Mouse (Mus musculus) thymus, postnatal 36 days (tissue): ENCODE data around the gene Ssc5d.

ENCODE experiments used
- DNase-seq, 2 experiments: peaks; one replicate each; pipeline ENCODE4 v3.0.0; 2022; ENCODE audit warnings: mixed read lengths in 2 of 2

The Ssc5d gene

GRCm38 (mm10) chr7:4920496-4920895 is 5.1 kb upstream of the Ssc5d start:
- DNase-seq: no peak

DNA sequence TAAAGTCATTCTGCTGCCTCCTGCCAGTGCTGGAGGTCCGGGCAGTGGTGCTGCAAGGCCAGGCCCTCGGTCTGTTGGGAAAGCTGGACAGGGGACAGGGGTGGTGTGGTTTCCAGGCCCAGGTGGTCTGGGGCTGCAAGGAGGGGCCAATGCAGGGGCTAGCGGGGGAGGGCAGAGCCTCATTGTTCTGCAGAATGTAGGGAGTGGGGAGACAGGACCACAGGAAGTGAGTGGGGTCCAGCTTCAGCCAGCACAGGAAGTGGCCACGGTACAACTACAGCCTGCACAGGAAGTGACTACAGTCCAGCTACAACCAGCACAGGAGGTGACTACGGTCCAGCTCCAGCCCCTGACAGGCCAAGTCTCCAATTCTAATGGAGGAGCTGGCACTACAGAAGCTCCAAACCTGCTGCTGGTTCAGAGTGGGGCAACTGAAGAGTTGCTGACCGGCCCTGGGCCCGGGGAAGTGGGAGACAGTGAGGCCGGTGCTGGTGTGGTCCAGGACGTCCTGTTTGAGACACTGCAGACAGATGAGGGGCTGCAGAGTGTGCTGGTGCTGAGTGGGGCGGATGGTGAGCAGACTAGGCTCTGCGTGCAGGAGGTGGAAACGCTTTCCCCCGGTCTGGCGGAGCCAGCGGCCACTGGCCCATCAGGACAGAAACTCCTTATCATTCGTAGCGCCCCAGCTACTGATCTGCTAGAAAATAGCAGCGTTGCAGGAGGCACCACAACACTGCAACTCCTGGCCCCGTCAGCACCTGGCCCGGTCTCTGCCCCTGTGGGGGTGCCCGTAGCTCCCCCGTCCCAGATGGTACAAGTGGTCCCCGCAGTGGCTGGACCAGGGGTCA is 4.4 kb upstream of the Ssc5d start:
- DNase-seq: no peak

DNA sequence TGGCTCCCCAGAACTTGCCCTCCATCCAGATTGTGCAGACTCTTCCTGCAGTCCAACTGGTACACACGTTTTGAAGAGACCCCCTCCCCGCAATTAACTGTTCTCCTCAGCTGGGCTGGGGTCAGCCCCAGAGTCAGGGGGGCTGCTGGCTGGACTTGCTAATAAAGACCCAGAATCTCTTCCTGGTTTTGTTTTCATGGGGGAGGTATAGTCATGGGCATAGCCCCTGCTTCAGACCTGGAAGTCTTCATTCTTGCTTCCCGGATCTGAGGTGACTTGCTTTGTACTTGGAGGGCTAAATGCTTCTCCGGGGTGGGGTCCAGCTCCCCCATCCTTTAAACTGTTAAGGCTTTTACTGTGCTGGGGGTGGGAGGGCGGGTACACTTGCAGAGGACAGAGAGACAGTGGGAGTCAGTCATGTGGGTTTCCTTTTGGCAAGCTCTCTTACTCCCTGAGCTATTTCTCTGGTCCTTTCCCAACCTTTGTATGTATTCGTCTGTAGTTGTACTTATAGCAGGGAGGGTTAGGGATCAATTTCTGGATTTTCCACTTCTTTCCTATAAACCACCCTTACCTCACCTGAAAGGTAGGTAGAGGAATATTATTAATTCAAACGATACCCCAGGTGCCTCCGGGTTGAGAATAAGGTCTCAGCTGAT is 3.6 kb upstream of the Ssc5d start, which contains the start of gene Nat14:
Gene Nat14, plus strand, starts transcription at position 205 of the 659 bp plus-strand sequence.
- no peak for DNase-seq

DNA sequence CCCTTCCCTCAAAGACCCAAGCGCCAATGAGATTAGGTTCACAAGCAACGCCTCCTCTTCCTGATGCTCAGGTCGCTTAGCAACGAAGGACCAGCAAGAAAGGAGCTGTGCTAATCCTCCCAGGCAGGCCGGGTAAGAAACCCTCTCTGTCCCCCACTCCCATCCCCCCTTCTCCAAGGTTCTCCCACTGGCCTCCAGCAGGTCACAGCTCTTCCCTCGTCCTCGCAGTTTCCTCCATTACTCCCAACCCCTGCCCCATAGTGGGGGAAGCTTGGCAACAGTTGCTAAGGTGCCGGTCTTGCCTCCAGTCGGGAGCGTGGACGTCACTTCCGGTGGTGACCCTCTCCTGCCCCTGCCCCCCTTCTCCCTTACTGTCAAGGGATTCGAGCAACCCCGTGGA is 3.1 kb upstream of the Ssc5d start:
- peak; percentile 40 to 52 for DNase-seq

GRCm38 (mm10) chr7:4922931-4923565 is 2.5 kb upstream of the Ssc5d start:
- no peak for DNase-seq

GRCm38 (mm10) chr7:4923586-4924364 is 1.8 kb upstream of the Ssc5d start:
- no peak for DNase-seq

GRCm38 (mm10) chr7:4924483-4924882 is 1.1 kb upstream of the Ssc5d start:
- no peak for DNase-seq

DNA sequence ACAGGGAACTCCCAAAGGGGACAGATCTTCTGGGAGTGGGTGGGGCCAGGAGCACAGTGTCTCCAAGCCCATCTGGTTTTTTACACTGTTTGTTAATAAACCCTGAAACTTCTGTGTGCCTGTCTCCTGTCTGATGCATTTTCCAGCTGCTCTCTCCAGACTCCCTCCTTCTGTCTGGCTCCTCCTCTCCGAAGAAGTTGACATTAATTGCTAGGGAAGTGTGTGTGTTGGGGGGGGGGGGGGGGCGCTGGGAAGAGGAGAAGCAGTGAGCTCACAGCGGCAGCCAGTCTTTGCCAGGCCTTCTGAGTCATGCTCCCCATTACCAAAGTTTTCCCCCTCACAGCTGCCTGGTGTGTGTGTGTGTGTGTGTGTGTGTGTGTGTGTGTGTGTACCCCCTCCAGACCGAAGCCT is 689 bp upstream of the Ssc5d start:
- no peak for DNase-seq

DNA sequence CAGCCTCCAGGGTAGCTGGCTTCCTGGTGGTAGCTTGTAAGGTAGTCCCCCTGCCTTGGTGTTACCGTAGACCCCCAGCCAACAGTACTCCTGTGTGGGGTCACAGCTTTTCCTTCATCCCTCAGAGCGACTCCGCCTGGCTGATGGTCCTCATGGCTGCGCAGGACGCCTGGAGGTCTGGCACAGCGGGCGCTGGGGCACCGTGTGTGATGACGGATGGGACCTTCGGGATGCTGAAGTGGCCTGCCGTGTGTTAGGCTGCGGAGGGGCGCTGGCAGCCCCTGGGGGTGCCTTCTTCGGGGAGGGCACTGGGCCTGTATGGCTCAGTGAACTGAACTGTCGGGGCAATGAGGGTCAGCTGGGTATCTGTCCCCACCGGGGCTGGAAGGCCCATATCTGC is 1.3 kb downstream of the Ssc5d start:
- no peak for DNase-seq

DNA sequence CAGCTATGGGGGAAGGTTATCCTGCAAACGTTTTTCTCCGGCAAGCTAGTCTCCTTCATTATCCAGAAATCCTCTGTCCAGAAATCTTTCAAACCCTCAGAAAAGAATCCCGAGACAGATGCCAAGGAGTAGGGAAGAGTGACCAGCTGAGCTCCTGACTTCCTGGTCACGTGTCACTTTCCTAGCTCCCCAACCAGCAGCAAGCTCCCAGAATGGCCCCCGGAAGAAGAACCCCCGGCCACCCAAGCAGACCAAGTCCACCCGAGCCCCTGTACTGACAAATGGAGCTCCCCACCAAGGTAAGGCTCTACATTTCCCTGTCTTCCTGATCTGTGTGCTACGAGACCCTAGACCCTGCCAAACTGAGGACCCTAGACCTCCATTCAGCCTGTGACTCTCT is 2.1 kb downstream of the Ssc5d start:
- DNase-seq: no peak

- no peak for DNase-seq
Observed at GRCm38 (mm10) chr7:4928323-4928722, 2.7 kb downstream of the Ssc5d start.

GRCm38 (mm10) chr7:4933103-4933502 is 7.5 kb downstream of the Ssc5d start:
- no peak for DNase-seq

DNA sequence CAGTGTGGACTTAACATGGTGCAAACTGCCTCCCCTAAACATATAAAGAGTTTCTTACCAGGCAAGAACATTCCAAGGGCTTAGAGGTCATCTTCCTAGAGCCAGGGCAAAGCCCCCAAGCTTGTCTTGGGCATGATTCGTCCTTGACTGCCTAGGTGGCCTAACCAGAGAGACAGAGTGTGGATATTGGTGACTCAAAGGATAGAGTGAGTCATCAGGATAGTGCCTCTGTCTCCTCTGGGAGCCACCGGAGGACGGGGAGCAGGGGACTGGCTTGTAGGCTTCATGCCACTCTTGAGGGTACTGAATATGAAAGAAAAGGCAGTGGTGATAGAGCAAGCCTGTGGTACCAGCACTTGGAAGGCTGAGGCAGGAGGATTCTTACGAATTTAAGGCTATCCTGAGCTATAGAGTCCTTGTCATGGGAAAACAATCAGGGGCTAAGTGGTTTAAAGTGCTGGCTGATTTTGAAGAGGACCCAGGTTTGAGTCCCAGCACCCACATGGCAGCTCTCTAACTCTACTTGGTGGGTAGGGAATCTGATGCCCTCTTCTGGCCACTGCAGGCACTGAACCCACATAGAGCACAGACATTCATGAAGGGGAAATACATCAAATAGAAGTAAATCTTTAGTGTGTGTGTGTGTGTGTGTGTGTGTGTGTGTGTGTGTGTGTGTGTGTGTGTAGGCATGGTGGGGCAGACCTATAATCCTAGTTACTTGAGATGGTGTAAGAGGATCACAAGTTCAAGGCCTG is 8.8 kb downstream of the Ssc5d start:
- no peak for DNase-seq

GRCm38 (mm10) chr7:4936832-4937231 is 11.2 kb downstream of the Ssc5d start:
- DNase-seq: no peak

- DNase-seq: no peak
Observed at GRCm38 (mm10) chr7:4937392-4937791, 11.8 kb downstream of the Ssc5d start.

GRCm38 (mm10) chr7:4938456-4938855 is 12.9 kb downstream of the Ssc5d start:
- peak; percentile 74 to 81 for DNase-seq

DNA sequence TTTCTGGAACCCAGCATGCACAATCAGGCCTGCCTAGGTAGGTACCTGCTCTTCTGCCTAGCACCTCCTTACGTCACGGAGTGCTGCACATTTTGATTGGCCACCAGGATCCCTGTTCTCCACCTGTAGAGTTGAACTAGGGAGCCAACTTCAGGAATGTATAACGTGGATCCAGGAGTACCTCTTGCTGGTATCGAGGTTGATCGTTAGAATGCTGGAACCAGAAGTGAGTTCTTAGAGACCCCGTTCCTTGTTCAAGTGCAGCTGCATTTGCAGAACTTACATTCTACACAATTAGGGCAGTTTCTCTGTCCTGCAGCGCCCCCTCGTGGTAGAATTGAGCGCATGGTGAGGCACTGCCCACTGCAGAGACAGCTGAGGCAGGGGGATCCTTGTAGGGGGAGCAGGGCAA is 14.5 kb downstream of the Ssc5d start:
- DNase-seq: peak; percentile 78 to 84

DNA sequence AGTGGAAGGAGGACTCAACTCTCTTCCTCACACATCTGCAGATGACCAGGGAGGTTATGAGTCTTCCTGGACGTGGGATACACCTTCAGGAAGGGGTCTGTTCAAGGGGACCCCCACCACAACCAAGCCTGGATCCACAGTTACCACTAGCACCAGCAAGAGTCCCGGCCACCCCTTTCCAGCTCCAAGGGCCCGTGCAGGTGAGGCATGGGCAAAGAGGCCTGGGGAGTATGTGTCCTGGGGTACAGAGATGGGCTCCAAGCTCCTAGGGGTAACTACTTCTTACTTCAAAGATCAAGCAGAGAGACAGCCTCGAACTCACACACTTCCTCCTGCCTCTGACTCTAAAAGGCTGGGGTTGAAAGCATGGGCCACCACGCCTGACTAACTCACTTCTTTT is 17.1 kb downstream of the Ssc5d start:
- no peak for DNase-seq

GRCm38 (mm10) chr7:4943223-4943815 is 17.7 kb downstream of the Ssc5d start:
- DNase-seq: peak; percentile 89 to 94

GRCm38 (mm10) chr7:4947855-4948254 is 22.3 kb downstream of the Ssc5d start:
- DNase-seq: no peak

- no peak for DNase-seq
Observed at GRCm38 (mm10) chr7:4948386-4948785, 22.8 kb downstream of the Ssc5d start.
